Mouse (Mus musculus) neutrophil, adult 83 days (primary cell): ENCODE measurements around the gene Mov10. TPM values are rescaled to one million over a fixed set of nuclear protein-coding genes. Genes with fewer than 3 reads are reported as not detected.

Experiments
- total RNA-seq, 2 experiments: library from RNA; stranded (reverse); gene quantifications; one replicate each; pipeline ENCODE4 v1.2.4; 2023

Gene Mov10
- total RNA-seq: 10 to 100 TPM; 54.0 to 73.3 TPM

DNA sequence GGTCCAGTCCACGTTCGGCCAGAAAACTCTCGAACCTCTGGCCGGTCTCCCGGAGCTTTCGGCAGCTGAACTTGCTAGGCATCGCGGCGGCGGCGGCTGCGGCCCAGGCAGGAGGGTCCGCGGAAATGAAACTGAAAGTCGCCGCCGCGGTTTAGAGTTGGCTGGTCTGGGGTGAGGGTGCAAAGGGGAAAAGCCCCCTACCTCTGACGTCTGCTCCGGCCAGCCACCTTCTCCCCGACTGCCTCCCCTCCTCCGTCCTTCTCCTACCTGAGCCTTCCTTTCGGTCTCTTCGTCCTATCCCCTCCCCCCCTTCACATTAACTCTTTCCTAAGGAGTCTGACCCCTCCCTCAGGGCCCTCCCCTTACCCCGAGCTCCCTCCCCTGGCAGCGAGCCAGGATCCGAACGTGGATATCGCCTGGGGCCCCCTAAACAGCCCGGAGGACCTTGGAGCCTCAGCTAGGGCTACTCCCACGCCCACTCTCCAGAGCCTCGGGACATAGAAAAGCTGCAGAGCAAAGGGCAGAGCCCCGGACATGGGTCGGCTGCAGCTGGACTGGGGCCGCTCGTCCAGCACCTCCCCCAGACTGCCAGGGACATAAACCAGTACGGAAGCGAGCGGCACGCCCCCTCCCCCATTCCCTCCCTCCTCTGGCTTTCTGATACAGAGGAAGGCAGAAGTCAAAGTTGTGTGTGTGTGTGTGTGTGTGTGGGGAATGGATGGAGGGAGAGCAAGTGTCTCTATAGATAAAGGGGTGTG is at the start of gene Mov10:
Gene Mov10, minus strand, starts transcription at position 573 of the 758 bp plus-strand sequence.

DNA sequence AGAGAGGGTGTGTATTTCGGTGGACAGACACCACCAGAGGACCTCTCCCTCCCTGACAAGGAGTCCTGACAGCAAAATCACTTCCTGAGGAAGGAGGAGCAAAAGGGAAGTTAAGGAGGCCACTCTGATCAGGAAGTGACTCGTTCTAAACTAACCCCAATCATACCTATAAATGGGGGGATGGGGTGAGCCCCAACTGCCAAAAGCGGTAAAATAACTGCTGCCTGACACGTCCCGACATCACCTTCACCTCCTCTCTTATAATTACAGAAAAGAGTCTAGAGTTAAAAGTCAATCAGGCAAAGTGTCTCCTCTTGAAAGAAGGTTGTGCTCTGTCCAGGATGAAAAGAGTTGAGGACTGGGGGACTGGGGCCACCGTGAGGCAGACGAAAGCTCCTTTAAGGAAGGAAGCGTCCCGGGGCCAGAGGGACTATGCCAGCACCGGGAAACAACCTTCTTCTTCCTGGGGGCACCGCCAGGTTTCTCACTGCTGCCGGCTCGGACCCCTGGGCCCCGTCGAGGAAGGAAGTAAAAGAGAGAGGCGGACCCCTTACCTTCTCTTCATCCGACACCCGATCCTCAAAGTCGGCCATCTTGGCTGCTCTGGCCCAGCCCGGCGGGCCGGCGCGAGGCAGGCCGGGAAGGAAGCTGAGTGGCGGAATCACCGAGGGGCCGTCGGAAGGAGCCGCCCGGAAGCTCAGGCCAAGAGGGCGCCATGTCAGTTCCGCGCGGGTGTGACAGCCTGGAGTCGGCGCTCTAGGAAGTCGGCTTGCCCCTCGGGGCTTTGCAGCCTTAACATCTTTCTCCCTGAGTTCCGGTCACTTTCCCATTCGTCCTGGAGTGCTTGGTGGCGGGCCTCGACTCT is 45.7 kb upstream of the Mov10 start, which contains the start of the genes St7l and Capza1:
Gene St7l, plus strand, starts transcription at position 220 of the 865 bp plus-strand sequence.
Gene Capza1, minus strand, starts transcription at position 720 of the 865 bp plus-strand sequence.

DNA sequence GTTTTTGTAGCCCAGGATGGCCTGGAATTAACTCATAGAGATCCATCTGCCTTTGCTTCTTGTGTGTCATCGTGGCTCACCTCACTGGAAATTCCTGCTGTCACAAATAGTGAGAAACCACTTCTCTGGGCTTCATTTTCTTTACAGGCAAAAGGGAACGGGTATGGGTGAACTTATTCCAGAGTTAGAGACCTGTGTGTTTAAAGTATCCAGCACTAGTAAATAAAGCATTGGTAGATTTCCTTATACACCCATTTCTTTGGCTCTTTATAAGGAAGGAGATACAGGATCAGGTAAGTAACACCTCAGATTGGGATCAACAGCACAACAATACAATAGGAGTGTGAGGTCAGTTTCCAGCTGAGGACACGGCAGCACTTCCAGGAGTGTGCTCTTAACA is 30.3 kb downstream of the Mov10 start, which contains the start of gene Rhoc:
Gene Rhoc, plus strand, starts transcription at position 301 of the 400 bp plus-strand sequence.

DNA sequence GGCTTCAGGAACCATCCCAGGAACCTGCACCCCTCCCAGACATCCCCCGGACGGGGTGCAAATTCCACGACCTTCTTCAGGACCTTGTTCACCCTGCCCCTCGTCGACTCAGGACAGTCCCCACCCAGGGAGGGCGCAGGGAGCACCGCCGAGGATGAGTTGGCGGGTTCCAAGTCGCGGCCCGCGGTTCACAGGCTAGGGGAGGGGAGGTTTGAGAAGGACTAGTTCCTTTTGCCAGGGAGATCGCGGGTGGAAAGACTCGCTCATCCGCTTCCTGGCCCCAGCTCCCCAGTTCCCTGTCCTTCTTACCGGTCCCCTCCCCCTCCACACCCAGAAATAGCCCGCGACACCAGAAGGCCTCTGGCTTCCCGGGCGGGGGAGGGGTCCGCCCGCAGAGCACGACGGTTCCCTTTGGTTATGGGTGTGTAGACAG is 36.9 kb downstream of the Mov10 start, which contains the start of gene Fam19a3:
Gene Fam19a3, minus strand, starts transcription at position 370 of the 433 bp plus-strand sequence.

DNA sequence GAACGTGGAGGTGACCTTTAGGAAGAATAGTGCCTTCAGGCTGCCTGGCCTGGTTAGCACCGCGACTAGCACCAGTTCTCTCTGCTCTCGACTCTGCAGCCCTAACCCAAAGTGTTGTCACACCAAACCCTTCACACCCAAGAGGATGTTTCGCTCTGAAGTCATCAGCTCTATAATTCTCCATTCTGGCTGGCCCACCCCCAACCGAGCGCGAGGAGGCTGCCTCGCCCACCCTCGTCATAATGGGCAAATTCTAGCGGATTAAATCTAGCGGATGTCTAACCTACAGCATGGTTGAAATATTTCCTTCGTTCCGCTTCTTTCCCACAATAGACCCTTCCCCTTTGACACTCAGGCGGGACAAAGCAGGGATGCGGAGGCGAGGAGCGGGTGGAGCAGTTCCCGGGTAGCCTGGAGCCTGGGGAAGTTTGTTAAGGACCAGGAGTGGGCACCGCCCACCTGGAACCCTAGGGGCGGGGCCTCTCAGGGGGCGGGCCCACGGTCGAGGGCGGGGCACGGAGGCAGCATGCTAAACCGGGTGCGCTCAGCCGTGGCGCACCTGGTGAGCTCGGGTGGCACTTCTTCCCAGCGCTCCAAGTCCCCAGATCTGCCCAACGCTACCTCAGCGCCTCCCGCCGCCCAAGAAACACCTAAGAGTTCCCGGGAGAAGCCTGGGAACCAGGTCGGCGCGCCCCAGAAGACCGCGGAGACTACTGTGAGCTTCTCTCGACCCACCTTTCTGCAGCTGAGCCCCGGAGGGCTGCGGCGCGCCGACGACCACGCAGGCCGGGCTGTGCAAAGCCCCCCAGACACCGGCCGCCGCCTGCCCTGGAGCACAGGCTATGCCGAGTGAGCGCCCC is 37.6 kb downstream of the Mov10 start, which contains the start of gene Ppm1j:
Gene Ppm1j, plus strand, starts transcription at position 496 of the 860 bp plus-strand sequence.

Other genes starting within 250 kb of the Mov10 start
- gene Slc16a1, start 179.9 kb downstream of the Mov10 start, total RNA-seq: 10 to 100 TPM; 13.4 to 20.8 TPM
- not detected for gene Ppm1j, start 37.5 kb downstream of the Mov10 start, total RNA-seq
- gene Fam19a3, start 36.7 kb downstream of the Mov10 start, total RNA-seq: not detected
- 10 to 100 TPM; 17.7 to 23.4 TPM for gene Rhoc, start 30.2 kb downstream of the Mov10 start, total RNA-seq
- 10 to 100 TPM; 25.9 to 27.2 TPM for gene St7l, start 45.4 kb upstream of the Mov10 start, total RNA-seq
- 100 to 1,000 TPM; 231 to 274 TPM for gene Capza1, start 45.9 kb upstream of the Mov10 start, total RNA-seq
- gene Wnt2b, start 143.4 kb upstream of the Mov10 start, total RNA-seq: not detected
- gene Cttnbp2nl, start 234.6 kb upstream of the Mov10 start, total RNA-seq: under 1 TPM; 0.44 to 0.46 TPM
- not detected for gene 4930564D02Rik, start 248.3 kb upstream of the Mov10 start, total RNA-seq